Mouse (Mus musculus) lung, embryonic 16.5 days (tissue): ENCODE data around the gene Foxp1. TPM values are rescaled to one million over a fixed set of nuclear protein-coding genes. Genes with fewer than 3 reads are reported as not detected.

ENCODE experiments used
- ATAC-seq: fragments of 200-750 bp; cut with Nextera tagmentation; 2 replicates; pipeline ENCODE4 v1.8.0; 2017; ENCODE audit warnings: low read depth, mild to moderate bottlenecking, moderate library complexity
- H3K27ac ChIP-seq: fragments of 300-500 bp; sonication (generic); 2 replicates; pipeline ENCODE4 v1.5.1; 2014; ENCODE audit warnings: mild to moderate bottlenecking, control low read depth, low read length
- H3K27me3 ChIP-seq: fragments of 300-500 bp; sonication (generic); 2 replicates; pipeline ENCODE4 v1.6.1; 2014; ENCODE audit warnings: low read depth, low read length, mixed read lengths; ENCODE audit not compliant: control insufficient read depth, insufficient read depth
- H3K36me3 ChIP-seq: fragments of 300-500 bp; sonication (generic); 2 replicates; pipeline ENCODE4 v1.6.1; 2014; ENCODE audit warnings: low read length; ENCODE audit not compliant: control insufficient read depth, insufficient read depth
- H3K4me1 ChIP-seq: fragments of 300-500 bp; sonication (generic); replicated peaks from 2 replicates; pipeline ENCODE4 v1.6.1; 2014; ENCODE audit warnings: low read length, mixed read lengths; ENCODE audit not compliant: control insufficient read depth, insufficient read depth
- H3K4me2 ChIP-seq: fragments of 300-500 bp; sonication (generic); 2 replicates; pipeline ENCODE4 v1.6.1; 2014; ENCODE audit warnings: low read depth, low read length, control low read depth
- H3K4me3 ChIP-seq: fragments of 300-500 bp; sonication (generic); 2 replicates; pipeline ENCODE4 v1.5.1; 2014; ENCODE audit warnings: mild to moderate bottlenecking, low read length, control low read depth
- H3K9ac ChIP-seq: fragments of 300-500 bp; sonication (generic); 2 replicates; pipeline ENCODE4 v1.6.1; 2014; ENCODE audit warnings: low read length, control low read depth
- H3K9me3 ChIP-seq: fragments of 300-500 bp; sonication (generic); 2 replicates; pipeline ENCODE4 v1.6.1; 2016; ENCODE audit warnings: low read length; ENCODE audit not compliant: control insufficient read depth
- WGBS: fragments of 180-500 bp; shearing (Covaris S2); extraction: QIAGEN DNeasy Blood & Tissue Kit; methylation state at CpG from one replicate; pipeline ENCODE4 v1.1.7; 2014; 5-methylcytosine and 5-hydroxymethylcytosine counted together
- polyA plus RNA-seq: library from polyadenylated mRNA; unstranded; fragments of >200 nt; fragmentation: Nextera tagmentation; extraction: Ambion mirVana; gene quantifications from 2 replicates; pipeline ENCODE4 v1.2.1, GENCODE M21; 2015

The Foxp1 gene
- polyA plus RNA-seq, 1 experiment from 2014 or later = 116 TPM

- Histone ChIP-seq H3K4me1 (no peaks in the 10 kb centered on the region), H3K9me3 (no peaks in the 10 kb centered on the region), H3K9ac (no peak overlapping the region), H3K36me3 (no peaks in the 10 kb centered on the region), H3K4me3 (no peak overlapping the region), H3K27ac (no peak overlapping the region), H3K4me2 (no peak overlapping the region), H3K27me3 (no peaks in the 10 kb centered on the region)
- WGBS = 73% methylated on average over 3 of the region's 3 CpGs
- no peak for ATAC-seq
These were observed 472.1 kb downstream of the Foxp1 start for GRCm38 (mm10) chr6:99050288-99051006.

GRCm38 (mm10) chr6:99047322-99047721 is 475.2 kb downstream of the Foxp1 start:
- H3K4me3 ChIP-seq = no peak overlapping the region
- H3K27ac ChIP-seq = no peak overlapping the region
- H3K9ac ChIP-seq = no peak overlapping the region
- no peak for ATAC-seq
- H3K4me2 ChIP-seq = no peak overlapping the region
- H3K27me3 ChIP-seq = no peaks in the 10 kb centered on the region
- H3K4me1 ChIP-seq = peaks cover 7% of the 10 kb centered on the region
- H3K9me3 ChIP-seq = no peaks in the 10 kb centered on the region
- no peaks in the 10 kb centered on the region for H3K36me3 ChIP-seq
- WGBS = 52% methylated on average over 5 of the region's 5 CpGs

GRCm38 (mm10) chr6:99045845-99046788 is 476.4 kb downstream of the Foxp1 start:
- H3K36me3 ChIP-seq = no peaks in the 10 kb centered on the region
- no peaks in the 10 kb centered on the region for H3K27me3 ChIP-seq
- H3K4me3 ChIP-seq = no peak overlapping the region
- ATAC-seq = no peak
- peaks cover 7% of the 10 kb centered on the region for H3K4me1 ChIP-seq
- H3K4me2 ChIP-seq = no peak overlapping the region
- H3K9me3 ChIP-seq = no peaks in the 10 kb centered on the region
- H3K27ac ChIP-seq = no peak overlapping the region
- 83% methylated on average over 5 of the region's 5 CpGs for WGBS
- no peak overlapping the region for H3K9ac ChIP-seq

DNA sequence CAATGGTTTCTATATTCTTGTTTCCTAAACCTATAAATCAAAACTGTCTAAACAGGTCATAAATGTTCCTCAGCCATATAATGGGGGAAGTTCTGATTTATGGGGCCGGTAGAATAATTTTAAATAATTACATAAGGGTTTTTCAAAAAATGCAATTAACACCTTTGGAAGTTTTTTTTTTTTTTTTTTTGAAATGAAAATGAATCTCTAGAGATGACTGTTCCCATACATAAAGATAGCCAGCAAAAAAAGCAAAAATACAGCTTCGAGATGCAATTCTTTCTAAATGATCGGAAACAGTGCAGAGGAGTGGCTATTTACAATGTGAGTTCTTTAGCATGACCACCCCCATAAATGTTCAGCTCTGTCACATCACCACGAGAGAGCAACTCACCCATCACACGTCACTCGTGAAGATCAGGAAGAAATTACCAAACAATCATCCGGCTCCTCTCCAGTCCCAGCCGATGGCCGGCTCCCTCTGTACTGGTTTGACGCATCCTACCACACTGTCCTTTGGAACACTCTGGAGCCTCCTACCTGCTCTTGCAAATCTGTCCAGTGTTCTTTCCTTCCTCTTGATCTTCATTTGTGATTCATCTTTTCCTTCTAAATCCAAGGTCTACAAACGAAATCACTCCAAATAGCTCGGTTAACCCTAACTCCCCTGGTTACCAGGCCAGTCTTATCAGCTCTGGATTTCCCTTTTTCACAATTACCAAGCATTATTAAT is 478.4 kb downstream of the Foxp1 start:
- Histone ChIP-seq H3K4me2 (no peak overlapping the region), H3K9ac (no peak overlapping the region), H3K27ac (no peak overlapping the region), H3K36me3 (no peaks in the 10 kb centered on the region), H3K9me3 (no peaks in the 10 kb centered on the region), H3K4me1 (peaks cover 7% of the 10 kb centered on the region), H3K4me3 (no peak overlapping the region), H3K27me3 (no peaks in the 10 kb centered on the region)
- ATAC-seq = no peak
- WGBS = 64% methylated on average over 12 of the region's 12 CpGs

- Histone ChIP-seq H3K4me1 (peaks cover 7% of the 10 kb centered on the region), H3K27ac (no peak overlapping the region), H3K4me2 (no peak overlapping the region), H3K36me3 (no peaks in the 10 kb centered on the region), H3K9me3 (no peaks in the 10 kb centered on the region), H3K4me3 (no peak overlapping the region), H3K9ac (no peak overlapping the region), H3K27me3 (no peaks in the 10 kb centered on the region)
- 39% methylated on average over 7 of the region's 7 CpGs for WGBS
- ATAC-seq = no peak
These were observed 479.3 kb downstream of the Foxp1 start for GRCm38 (mm10) chr6:99043226-99043625.

- H3K9me3 ChIP-seq = no peaks in the 10 kb centered on the region
- H3K9ac ChIP-seq = no peak overlapping the region
- H3K4me1 ChIP-seq = peaks cover 7% of the 10 kb centered on the region
- WGBS = 81% methylated on average over 6 of the region's 6 CpGs
- H3K36me3 ChIP-seq = no peaks in the 10 kb centered on the region
- no peak overlapping the region for H3K27ac ChIP-seq
- H3K27me3 ChIP-seq = no peaks in the 10 kb centered on the region
- H3K4me3 ChIP-seq = no peak overlapping the region
- no peak overlapping the region for H3K4me2 ChIP-seq
- ATAC-seq = no peak
These were observed 480.2 kb downstream of the Foxp1 start for GRCm38 (mm10) chr6:99042175-99042954.

- H3K9ac ChIP-seq = no peak overlapping the region
- 77% methylated on average over 2 of the region's 2 CpGs for WGBS
- no peaks in the 10 kb centered on the region for H3K9me3 ChIP-seq
- no peak overlapping the region for H3K27ac ChIP-seq
- ATAC-seq = no peak
- H3K4me3 ChIP-seq = no peak overlapping the region
- no peaks in the 10 kb centered on the region for H3K36me3 ChIP-seq
- H3K4me1 ChIP-seq = peaks cover 7% of the 10 kb centered on the region
- no peak overlapping the region for H3K4me2 ChIP-seq
- no peaks in the 10 kb centered on the region for H3K27me3 ChIP-seq
These were observed 483.5 kb downstream of the Foxp1 start for GRCm38 (mm10) chr6:99038977-99039376.

DNA sequence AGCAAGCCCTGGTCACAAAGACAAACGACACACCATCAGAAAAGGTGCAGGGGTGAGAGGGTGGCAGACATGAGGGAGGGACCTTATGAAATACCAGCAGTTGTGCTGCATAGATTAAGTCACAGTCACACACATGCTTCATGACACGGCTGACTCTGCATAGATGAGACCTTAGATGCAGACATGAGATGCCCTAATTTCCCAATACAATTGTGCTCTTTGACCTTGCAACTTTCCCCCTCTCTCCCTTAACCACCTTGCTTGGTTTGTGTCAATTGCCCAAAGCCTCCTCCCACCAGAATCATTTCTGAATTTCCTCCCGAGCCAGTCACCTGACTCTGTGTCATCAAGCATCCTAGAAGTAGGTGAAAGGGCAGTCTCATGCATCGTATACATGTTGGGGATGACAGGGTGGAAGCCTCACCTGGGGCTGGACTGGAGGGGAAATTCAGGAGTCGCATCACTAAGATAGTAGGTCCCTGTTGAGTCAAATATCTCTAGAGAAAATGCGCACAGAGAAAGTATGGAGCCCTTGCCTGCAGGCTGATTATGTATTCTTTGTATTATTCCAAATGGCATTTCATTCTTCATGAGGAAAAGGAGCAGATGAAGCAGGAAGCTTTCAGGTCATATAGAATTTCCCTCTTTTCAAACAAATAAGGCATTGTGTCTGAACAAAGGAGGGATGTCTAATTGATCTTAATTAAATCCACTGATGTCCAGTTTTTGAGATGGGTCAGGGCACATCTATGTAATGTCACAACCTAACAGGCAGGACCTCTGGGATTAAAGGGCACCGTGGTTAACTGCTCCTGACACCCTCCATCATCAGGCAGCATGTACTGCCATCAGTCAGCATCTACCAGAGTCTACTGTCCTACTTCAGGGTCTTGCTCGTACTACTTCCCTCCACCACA is 486.8 kb downstream of the Foxp1 start:
- no peak overlapping the region for H3K27ac ChIP-seq
- no peaks in the 10 kb centered on the region for H3K27me3 ChIP-seq
- WGBS = 82% methylated on average over 8 of the region's 8 CpGs
- H3K4me3 ChIP-seq = no peak overlapping the region
- H3K9ac ChIP-seq = no peak overlapping the region
- H3K4me2 ChIP-seq = no peak overlapping the region
- no peaks in the 10 kb centered on the region for H3K9me3 ChIP-seq
- ATAC-seq = no peak
- no peaks in the 10 kb centered on the region for H3K36me3 ChIP-seq
- peaks cover 6% of the 10 kb centered on the region; the same call in 1 of the 2 replicates for H3K4me1 ChIP-seq
